ENCODE assay signal across 8 mouse cellular contexts in the genomic region with DNA sequence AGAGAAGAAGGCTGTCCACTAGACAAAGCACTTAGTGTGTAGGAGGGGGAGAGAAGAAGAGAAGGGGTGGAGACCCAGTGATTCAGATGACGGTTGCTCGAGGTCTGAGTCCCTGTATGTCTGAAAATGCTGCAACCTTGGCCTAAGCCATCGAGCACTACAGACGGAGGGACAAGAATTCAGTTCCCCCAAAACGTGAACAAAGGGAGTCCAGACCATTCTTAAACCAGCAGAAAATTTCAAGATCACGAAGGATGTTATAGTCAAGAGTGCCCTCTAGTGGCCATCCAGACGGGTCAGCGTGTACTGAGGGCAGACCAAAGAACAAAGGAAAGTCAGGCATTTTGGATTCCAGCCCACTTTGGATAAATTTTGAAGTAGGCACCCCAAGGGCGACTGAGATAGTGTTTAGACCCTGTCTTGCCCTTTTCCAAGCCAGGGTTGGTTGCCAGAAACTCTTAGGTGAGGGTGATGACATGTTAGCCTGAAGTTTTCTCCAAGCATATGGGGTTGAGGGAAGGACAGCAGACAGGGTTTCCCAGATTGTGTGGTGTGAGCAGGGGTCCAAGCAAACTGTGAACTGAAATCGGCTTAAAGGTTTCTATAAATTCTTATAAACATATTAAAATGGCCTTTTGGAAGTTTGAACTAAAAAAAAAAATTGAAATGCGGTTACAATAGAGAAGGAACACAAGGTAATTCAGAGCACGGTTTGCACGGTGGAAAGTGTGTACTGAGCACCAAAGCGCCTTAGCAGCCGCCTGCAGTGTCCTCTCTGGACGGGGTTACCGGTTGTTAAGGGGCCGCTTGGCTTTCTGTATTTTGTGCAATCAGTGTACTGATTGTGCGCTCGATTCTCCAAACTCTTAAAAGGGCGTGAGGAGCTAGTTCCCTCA. TPM values are rescaled to one million over a fixed set of nuclear protein-coding genes. Genes with fewer than 3 reads are reported as not detected.
DNase-seq lines count a peak whose midpoint lies in the region; ATAC-seq and TF ChIP-seq lines count a peak whose summit lies in the region.

No protein-coding gene starts in this region.

- H3K27ac ChIP-seq in ES-Bruce4 (ENCODE audit: insufficient read depth, low read length), result peak overlapping the region; percentile 87
- no peak overlapping the region for H3K27ac ChIP-seq in brown adipose tissue, adult 24 weeks (replicated peaks; ENCODE audit: low read depth, low read length)
- H3K27ac ChIP-seq in heart, embryonic 13.5 days (replicated peaks), result peak overlapping the region; percentile 95
- peak overlapping the region; percentile 98 for H3K27ac ChIP-seq in kidney, embryonic 16.5 days (ENCODE audit: low read length)
- peak overlapping the region; percentile 92 for H3K27ac ChIP-seq in liver, embryonic 15.5 days (replicated peaks)
- H3K27ac ChIP-seq in neural tube, embryonic 11.5 days (ENCODE audit: low read depth, low read length), result peak overlapping the region; percentile 97

- no peak for TF ChIP-seq POLR2A in ES-Bruce4 (IDR thresholded peaks at IDR 0.05; ENCODE audit: insufficient read depth, low read length)

- H3K36me3 ChIP-seq in ES-Bruce4 (ENCODE audit: control insufficient read depth, insufficient read depth, low read length, poor library complexity, severe bottlenecking), result no peaks in the 10 kb centered on the region
- peaks cover 3% of the 10 kb centered on the region for H3K36me3 ChIP-seq in erythroblast, embryonic 14.5 days (ENCODE audit: control insufficient read depth)
- H3K36me3 ChIP-seq in heart, embryonic 13.5 days, result no peaks in the 10 kb centered on the region
- no peaks in the 10 kb centered on the region for H3K36me3 ChIP-seq in kidney, embryonic 16.5 days (ENCODE audit: insufficient read depth, low read length)
- H3K36me3 ChIP-seq in liver, embryonic 15.5 days (replicated peaks), result 0 out of 2 replicates have a peak, but pooled peaks cover 3% of the 10 kb centered on the region
- H3K36me3 ChIP-seq in neural tube, embryonic 11.5 days (ENCODE audit: control insufficient read depth, insufficient read depth, low read length), result no peaks in the 10 kb centered on the region

- H3K4me1 ChIP-seq in ES-Bruce4 (ENCODE audit: control insufficient read depth, insufficient read depth, low read length), result peaks cover 2% of the 10 kb centered on the region
- H3K4me1 ChIP-seq in brown adipose tissue, adult 24 weeks (ENCODE audit: control insufficient read depth, insufficient read depth, insufficient read length, low read length), result no peaks in the 10 kb centered on the region
- peaks cover 49% of the 10 kb centered on the region for H3K4me1 ChIP-seq in erythroblast, embryonic 14.5 days (ENCODE audit: control insufficient read depth)
- peaks cover 21% of the 10 kb centered on the region for H3K4me1 ChIP-seq in heart, embryonic 13.5 days
- peaks cover 12% of the 10 kb centered on the region; the same call in 1 of the 2 replicates for H3K4me1 ChIP-seq in kidney, embryonic 16.5 days (ENCODE audit: insufficient read depth, low read length)
- peaks cover 36% of the 10 kb centered on the region for H3K4me1 ChIP-seq in liver, embryonic 15.5 days (replicated peaks)
- no peaks in the 10 kb centered on the region for H3K4me1 ChIP-seq in neural tube, embryonic 11.5 days (ENCODE audit: control insufficient read depth, insufficient read depth, low read length)

- H3K27me3 ChIP-seq in ES-Bruce4 (ENCODE audit: control insufficient read depth, insufficient read depth, low read length, poor library complexity, severe bottlenecking), result no peaks in the 10 kb centered on the region
- no peaks in the 10 kb centered on the region for H3K27me3 ChIP-seq in erythroblast, embryonic 14.5 days (ENCODE audit: control insufficient read depth)
- H3K27me3 ChIP-seq in heart, embryonic 13.5 days (replicated peaks), result no peaks in the 10 kb centered on the region
- H3K27me3 ChIP-seq in kidney, embryonic 16.5 days (ENCODE audit: insufficient read depth, low read length), result no peaks in the 10 kb centered on the region
- no peaks in the 10 kb centered on the region for H3K27me3 ChIP-seq in liver, embryonic 15.5 days
- H3K27me3 ChIP-seq in neural tube, embryonic 11.5 days (ENCODE audit: control insufficient read depth, insufficient read depth, low read length), result no peaks in the 10 kb centered on the region

- peak; percentile 35; the same call in 1 of the 2 replicates for ATAC-seq in heart, embryonic 13.5 days (ENCODE audit: extremely low read depth, insufficient number of reproducible peaks, low FRiP score, low TSS enrichment)
- peak; percentile 85 for ATAC-seq in kidney, embryonic 16.5 days (ENCODE audit: low FRiP score, low TSS enrichment)
- ATAC-seq in liver, embryonic 15.5 days (ENCODE audit: insufficient read depth), result peak; percentile 64
- ATAC-seq in neural tube, embryonic 11.5 days (ENCODE audit: insufficient read depth, low FRiP score, low TSS enrichment), result peak; percentile 78

- H3K9ac ChIP-seq in ES-Bruce4 (ENCODE audit: low read depth, poor library complexity, severe bottlenecking), result peak overlapping the region; percentile 50
- H3K9ac ChIP-seq in heart, embryonic 13.5 days, result peak overlapping the region; percentile 84
- peak overlapping the region; percentile 82 for H3K9ac ChIP-seq in kidney, embryonic 16.5 days (replicated peaks; ENCODE audit: low read length)
- peak overlapping the region; percentile 63 for H3K9ac ChIP-seq in liver, embryonic 15.5 days
- peak overlapping the region; percentile 83 for H3K9ac ChIP-seq in neural tube, embryonic 11.5 days (ENCODE audit: low read length)

- peak; percentile 61 for TF ChIP-seq CTCF in ES-Bruce4 (IDR thresholded peaks at IDR 0.05; ENCODE audit: low read depth, low read length)

- under 1% methylated on average over 21 of the region's 21 CpGs for whole genome bisulfite sequencing in heart, embryonic 13.5 days
- WGBS in kidney, embryonic 16.5 days, result under 1% methylated on average over 21 of the region's 21 CpGs
- under 1% methylated on average over 21 of the region's 21 CpGs for WGBS in liver, embryonic 15.5 days (ENCODE audit: insufficient replicate concordance)
- under 1% methylated on average over 21 of the region's 21 CpGs for WGBS in neural tube, embryonic 11.5 days

- no peak for TF ChIP-seq EP300 in ES-Bruce4 (IDR thresholded peaks at IDR 0.05; ENCODE audit: insufficient read depth, low read depth, low read length)

- H3K9me3 ChIP-seq in ES-Bruce4 (replicated peaks; ENCODE audit: control insufficient read depth, insufficient read depth, low read length, poor library complexity, severe bottlenecking), result no peaks in the 10 kb centered on the region
- no peaks in the 10 kb centered on the region for H3K9me3 ChIP-seq in erythroblast, embryonic 14.5 days (ENCODE audit: control insufficient read depth, low read length)
- no peaks in the 10 kb centered on the region for H3K9me3 ChIP-seq in heart, embryonic 13.5 days
- no peaks in the 10 kb centered on the region for H3K9me3 ChIP-seq in kidney, embryonic 16.5 days (ENCODE audit: low read length)
- no peaks in the 10 kb centered on the region for H3K9me3 ChIP-seq in liver, embryonic 15.5 days (replicated peaks)
- H3K9me3 ChIP-seq in neural tube, embryonic 11.5 days (ENCODE audit: control insufficient read depth, low read length), result no peaks in the 10 kb centered on the region

- peak overlapping the region; percentile 78 for H3K4me2 ChIP-seq in heart, embryonic 13.5 days
- peak overlapping the region; percentile 67 for H3K4me2 ChIP-seq in kidney, embryonic 16.5 days (replicated peaks; ENCODE audit: low read depth, low read length)
- peak overlapping the region; percentile 85 for H3K4me2 ChIP-seq in liver, embryonic 15.5 days
- peak overlapping the region; percentile 61 for H3K4me2 ChIP-seq in neural tube, embryonic 11.5 days (ENCODE audit: low read depth)

- DNase-seq in neural tube, embryonic 11.5 days (ENCODE audit: low spot score), result peak; percentile 84
- DNase-seq in thymus, postnatal 0 days (ENCODE audit: low spot score), result peak; percentile 83

- peak overlapping the region; percentile 36 for H3K4me3 ChIP-seq in ES-Bruce4 (ENCODE audit: low read depth, low read length)
- H3K4me3 ChIP-seq in brown adipose tissue, adult 24 weeks (ENCODE audit: insufficient read depth, low read depth, low read length), result peak overlapping the region; percentile 60
- H3K4me3 ChIP-seq in erythroblast, embryonic 14.5 days (replicated peaks), result peak overlapping the region; percentile 65
- peak overlapping the region; percentile 60 for H3K4me3 ChIP-seq in heart, embryonic 13.5 days
- H3K4me3 ChIP-seq in kidney, embryonic 16.5 days (ENCODE audit: low read length), result peak overlapping the region; percentile 61
- H3K4me3 ChIP-seq in liver, embryonic 15.5 days (replicated peaks), result peak overlapping the region; percentile 59
- peak overlapping the region; percentile 47 for H3K4me3 ChIP-seq in neural tube, embryonic 11.5 days (ENCODE audit: low read depth, low read length)

RNA-seq across cellular contexts. Expression of a gene that starts 0.6 kb away (rescaled TPM):
- 8.2 and 13.4 TPM in 2 replicates for polyA plus RNA-seq in ES-Bruce4 (2011; ENCODE audit: insufficient read depth, insufficient read length, low read depth, missing spikeins)
- not detected in 2 replicates for polyA plus RNA-seq in brown adipose tissue, adult 24 weeks (2012; ENCODE audit: insufficient read depth, insufficient read length, missing spikeins)
- polyA plus RNA-seq in erythroblast, embryonic 14.5 days (2012), result 1.3 and 2.7 TPM in 2 replicates
- polyA plus RNA-seq in heart, embryonic 13.5 days (2015; fragmentation: Nextera tagmentation; extraction: Ambion mirVana), result 0.45 and 0.96 TPM in 2 replicates
- polyA plus RNA-seq in kidney, embryonic 16.5 days (2015; fragmentation: Nextera tagmentation; extraction: Ambion mirVana), result 1.4 and 1.6 TPM in 2 replicates
- 0.86 and 0.88 TPM in 2 replicates for polyA plus RNA-seq in liver, embryonic 15.5 days (2015; fragmentation: Nextera tagmentation; extraction: Ambion mirVana)
- 1.1 and 1.4 TPM in 2 replicates for polyA plus RNA-seq in neural tube, embryonic 11.5 days (2014; fragmentation: Nextera tagmentation; extraction: Ambion mirVana)
- 1.0 and 1.8 TPM in 2 replicates for polyA plus RNA-seq in thymus, postnatal 0 days (2015; fragmentation: Nextera tagmentation; extraction: Ambion mirVana)

RNA-seq across cellular contexts. Expression of a gene that starts 12.4 kb away (rescaled TPM):
- polyA plus RNA-seq in ES-Bruce4 (2011; ENCODE audit: insufficient read depth, insufficient read length, low read depth, missing spikeins), result 14.2 and 21.7 TPM in 2 replicates
- not detected in 2 replicates for polyA plus RNA-seq in brown adipose tissue, adult 24 weeks (2012; ENCODE audit: insufficient read depth, insufficient read length, missing spikeins)
- polyA plus RNA-seq in erythroblast, embryonic 14.5 days (2012), result 1.8 and 3.9 TPM in 2 replicates
- polyA plus RNA-seq in heart, embryonic 13.5 days (2015; fragmentation: Nextera tagmentation; extraction: Ambion mirVana), result 1.5 TPM in 2 replicates
- 4.3 and 4.4 TPM in 2 replicates for polyA plus RNA-seq in kidney, embryonic 16.5 days (2015; fragmentation: Nextera tagmentation; extraction: Ambion mirVana)
- 7.6 and 8.8 TPM in 2 replicates for polyA plus RNA-seq in liver, embryonic 15.5 days (2015; fragmentation: Nextera tagmentation; extraction: Ambion mirVana)
- polyA plus RNA-seq in neural tube, embryonic 11.5 days (2014; fragmentation: Nextera tagmentation; extraction: Ambion mirVana), result 4.3 and 4.6 TPM in 2 replicates
- 22.0 and 29.1 TPM in 2 replicates for polyA plus RNA-seq in thymus, postnatal 0 days (2015; fragmentation: Nextera tagmentation; extraction: Ambion mirVana)

RNA-seq across cellular contexts. Expression of a gene that starts 16.0 kb away (rescaled TPM):
- polyA plus RNA-seq in ES-Bruce4 (2011; ENCODE audit: insufficient read depth, insufficient read length, low read depth, missing spikeins), result 16.3 and 17.1 TPM in 2 replicates
- polyA plus RNA-seq in brown adipose tissue, adult 24 weeks (2012; ENCODE audit: insufficient read depth, insufficient read length, missing spikeins), result 4.7 TPM in 1 of 2 replicates, not detected in the other
- 23.3 and 64.1 TPM in 2 replicates for polyA plus RNA-seq in erythroblast, embryonic 14.5 days (2012)
- polyA plus RNA-seq in heart, embryonic 13.5 days (2015; fragmentation: Nextera tagmentation; extraction: Ambion mirVana), result 1.3 TPM in 1 of 2 replicates, not detected in the other
- 4.3 and 5.9 TPM in 2 replicates for polyA plus RNA-seq in kidney, embryonic 16.5 days (2015; fragmentation: Nextera tagmentation; extraction: Ambion mirVana)
- polyA plus RNA-seq in liver, embryonic 15.5 days (2015; fragmentation: Nextera tagmentation; extraction: Ambion mirVana), result 4.0 and 6.0 TPM in 2 replicates
- polyA plus RNA-seq in neural tube, embryonic 11.5 days (2014; fragmentation: Nextera tagmentation; extraction: Ambion mirVana), result 1.8 and 2.3 TPM in 2 replicates
- polyA plus RNA-seq in thymus, postnatal 0 days (2015; fragmentation: Nextera tagmentation; extraction: Ambion mirVana), result 16.8 and 24.8 TPM in 2 replicates

RNA-seq across cellular contexts. Expression of a gene that starts 16.8 kb away (rescaled TPM):
- 25.3 and 31.8 TPM in 2 replicates for polyA plus RNA-seq in ES-Bruce4 (2011; ENCODE audit: insufficient read depth, insufficient read length, low read depth, missing spikeins)
- not detected in 2 replicates for polyA plus RNA-seq in brown adipose tissue, adult 24 weeks (2012; ENCODE audit: insufficient read depth, insufficient read length, missing spikeins)
- 27.8 and 67.4 TPM in 2 replicates for polyA plus RNA-seq in erythroblast, embryonic 14.5 days (2012)
- polyA plus RNA-seq in heart, embryonic 13.5 days (2015; fragmentation: Nextera tagmentation; extraction: Ambion mirVana), result 0.62 and 2.3 TPM in 2 replicates
- 6.2 and 12.4 TPM in 2 replicates for polyA plus RNA-seq in kidney, embryonic 16.5 days (2015; fragmentation: Nextera tagmentation; extraction: Ambion mirVana)
- polyA plus RNA-seq in liver, embryonic 15.5 days (2015; fragmentation: Nextera tagmentation; extraction: Ambion mirVana), result 4.3 and 10.4 TPM in 2 replicates
- polyA plus RNA-seq in neural tube, embryonic 11.5 days (2014; fragmentation: Nextera tagmentation; extraction: Ambion mirVana), result 5.6 and 23.9 TPM in 2 replicates
- polyA plus RNA-seq in thymus, postnatal 0 days (2015; fragmentation: Nextera tagmentation; extraction: Ambion mirVana), result 43.7 and 67.6 TPM in 2 replicates

RNA-seq across cellular contexts. Expression of a gene that starts 18.0 kb away (rescaled TPM):
- polyA plus RNA-seq in ES-Bruce4 (2011; ENCODE audit: insufficient read depth, insufficient read length, low read depth, missing spikeins), result 3.6 TPM in 1 of 2 replicates, not detected in the other
- polyA plus RNA-seq in brown adipose tissue, adult 24 weeks (2012; ENCODE audit: insufficient read depth, insufficient read length, missing spikeins), result not detected in 2 replicates
- 28.0 and 37.9 TPM in 2 replicates for polyA plus RNA-seq in erythroblast, embryonic 14.5 days (2012)
- polyA plus RNA-seq in heart, embryonic 13.5 days (2015; fragmentation: Nextera tagmentation; extraction: Ambion mirVana), result 9.8 and 10.5 TPM in 2 replicates
- polyA plus RNA-seq in kidney, embryonic 16.5 days (2015; fragmentation: Nextera tagmentation; extraction: Ambion mirVana), result 13.5 and 20.3 TPM in 2 replicates
- 6.7 and 19.9 TPM in 2 replicates for polyA plus RNA-seq in liver, embryonic 15.5 days (2015; fragmentation: Nextera tagmentation; extraction: Ambion mirVana)
- polyA plus RNA-seq in neural tube, embryonic 11.5 days (2014; fragmentation: Nextera tagmentation; extraction: Ambion mirVana), result 13.2 and 19.5 TPM in 2 replicates
- polyA plus RNA-seq in thymus, postnatal 0 days (2015; fragmentation: Nextera tagmentation; extraction: Ambion mirVana), result 110 and 183 TPM in 2 replicates

Comparison
In these comparisons a context has a peak if more than half of its experiments do, and no peak if none do; other contexts are left out.
1. ATAC-seq: peak in every context shown above with its lines; median percentile 85 in kidney, embryonic 16.5 days; 78 in neural tube, embryonic 11.5 days; 64 in liver, embryonic 15.5 days; 35 in heart, embryonic 13.5 days.